Comparison of ENCODE assay signal across 12 mouse cellular contexts in genomic region chr3:95734092-95734702, GRCm38 (mm10). TPM values are rescaled to one million over a fixed set of nuclear protein-coding genes. Genes with fewer than 3 reads are reported as not detected.
DNase-seq lines count a peak whose midpoint lies in the region; ATAC-seq and TF ChIP-seq lines count a peak whose summit lies in the region.
"Had no signal": no experiment of that assay in that cellular context is flagged by ENCODE, and none has a peak within 500 bp of the region (broad histone marks: within the 10 kb centered on the region; RNA-seq: fewer than 3 reads in every experiment).

No protein-coding gene starts in this region.

- no peak overlapping the region for H3K9ac ChIP-seq in liver, adult 2 months (ENCODE audit: low read depth, low read length)
- H3K9ac ChIP-seq in kidney, embryonic 16.5 days (replicated peaks; ENCODE audit: low read length), result no peak overlapping the region

- H3K4me3 ChIP-seq in G1E (ENCODE audit: low read depth, low read length), result peak overlapping the region; percentile 58; the same call in 1 of the 2 replicates
- no peak overlapping the region for H3K4me3 ChIP-seq in liver, adult 2 months (ENCODE audit: insufficient read depth, low read depth, low read length)
- no peak overlapping the region for H3K4me3 ChIP-seq in left cerebral cortex, adult 2 months
- no peak overlapping the region for H3K4me3 ChIP-seq in kidney, embryonic 16.5 days (ENCODE audit: low read length)

- peak; percentile 76 to 91 for DNase-seq in adrenal gland, adult (ENCODE audit: inconsistent age in 2 of 2, low spot score in 1 of 2)
- DNase-seq in adrenal gland, postnatal 4 days (ENCODE audit: low spot score in 2 of 2), result no peak
- peak; percentile 83 for DNase-seq in G1E (ENCODE audit: low spot score)
- peak; percentile 79 for DNase-seq in c-Kit-positive CD71-positive TER-119-negative erythroid progenitor cells, embryonic 14.5 days (ENCODE audit: low read depth)
- DNase-seq in liver, adult 2 months (ENCODE audit: extremely low read depth, low read depth, low spot score), result no peak
- DNase-seq in left cerebral cortex, adult 2 months (ENCODE audit: extremely low spot score in 1 of 2, low spot score in 2 of 2), result no peak
- no peak for DNase-seq in right cerebral cortex, postnatal 36 days (ENCODE audit: low spot score in 2 of 2)
- DNase-seq: layer of hippocampus, postnatal 36 days; lung, postnatal 36 days; right cerebral cortex, postnatal 25 days had no signal

- no peak overlapping the region for H3K4me2 ChIP-seq in kidney, embryonic 16.5 days (replicated peaks; ENCODE audit: low read depth, low read length)

- TF ChIP-seq POLR2A in liver, adult 2 months (IDR thresholded peaks at IDR 0.05; ENCODE audit: extremely low read depth, insufficient read depth, low read length), result no peak

- peak; percentile 46; the same call in 1 of the 2 replicates for ATAC-seq in G1E (ENCODE audit: extremely low read depth, insufficient number of reproducible peaks, low FRiP score, poor library complexity, severe bottlenecking)
- ATAC-seq in kidney, embryonic 16.5 days (ENCODE audit: low FRiP score, low TSS enrichment), result no peak
- ATAC-seq: hindbrain, postnatal 0 days had no signal

- peaks cover 52% of the 10 kb centered on the region for H3K36me3 ChIP-seq in G1E (replicated peaks)
- no peaks in the 10 kb centered on the region for H3K36me3 ChIP-seq in liver, adult 2 months (ENCODE audit: control insufficient read depth, insufficient read depth, low read length)
- H3K36me3 ChIP-seq in kidney, embryonic 16.5 days (ENCODE audit: insufficient read depth, low read length), result peaks cover 7% of the 10 kb centered on the region; the same call in 1 of the 2 replicates

- WGBS in liver, adult 2 months, result 84% methylated on average over 13 of the region's 13 CpGs
- 84% methylated on average over 13 of the region's 13 CpGs for WGBS in kidney, embryonic 16.5 days

- no peaks in the 10 kb centered on the region for H3K27me3 ChIP-seq in G1E (ENCODE audit: insufficient read depth, low read length)
- no peaks in the 10 kb centered on the region for H3K27me3 ChIP-seq in liver, adult 2 months (ENCODE audit: control insufficient read depth, insufficient read depth, low read length)
- H3K27me3 ChIP-seq in kidney, embryonic 16.5 days (ENCODE audit: insufficient read depth, low read length), result no peaks in the 10 kb centered on the region

- H3K79me2 ChIP-seq in liver, adult 2 months (ENCODE audit: control insufficient read depth, insufficient read depth, low read length), result no peaks in the 10 kb centered on the region

- TF ChIP-seq CTCF in G1E (IDR thresholded peaks at IDR 0.05; ENCODE audit: low read depth, low read length), result no peak
- TF ChIP-seq CTCF in liver, adult 2 months (IDR thresholded peaks at IDR 0.05; ENCODE audit: low read depth, low read length), result no peak
- no peak for TF ChIP-seq CTCF in left cerebral cortex, adult 2 months (IDR thresholded peaks at IDR 0.05)

- H3K9me3 ChIP-seq in G1E (replicated peaks), result no peaks in the 10 kb centered on the region
- no peaks in the 10 kb centered on the region for H3K9me3 ChIP-seq in kidney, embryonic 16.5 days (ENCODE audit: low read length)

- peaks cover 82% of the 10 kb centered on the region for H3K4me1 ChIP-seq in G1E (ENCODE audit: insufficient read depth, low read depth, low read length)
- peaks cover 6% of the 10 kb centered on the region; the same call in 1 of the 2 replicates for H3K4me1 ChIP-seq in liver, adult 2 months (ENCODE audit: control insufficient read depth, insufficient read depth, low read length)
- peaks cover 22% of the 10 kb centered on the region for H3K4me1 ChIP-seq in kidney, embryonic 16.5 days (ENCODE audit: insufficient read depth, low read length)

- H3K27ac ChIP-seq in liver, adult 2 months (replicated peaks; ENCODE audit: insufficient read depth, low read depth, low read length), result peak overlapping the region; percentile 24
- no peak overlapping the region for H3K27ac ChIP-seq in left cerebral cortex, adult 2 months
- H3K27ac ChIP-seq in kidney, embryonic 16.5 days (ENCODE audit: low read length), result no peak overlapping the region
- H3K27ac ChIP-seq: hindbrain, postnatal 0 days had no signal

- intact Hi-C loops in left cerebral cortex, adult 2 months (cut with DNase I), result no loop called here

RNA-seq across cellular contexts. Expression of gene Ecm1, which starts 5.2 kb away (rescaled TPM):
- 100 to 1,000 TPM; 205 to 241 TPM for total RNA-seq in adrenal gland, postnatal 4 days (2021)
- 3.6 and 7.4 TPM in 2 replicates for total RNA-seq in G1E (2014; fragmentation: Nextera tagmentation)
- total RNA-seq in G1E (2017), result 2.4 and 4.0 TPM in 2 replicates
- 19.5 and 20.5 TPM in 2 replicates for polyA plus RNA-seq in G1E (2012)
- 48.1 and 87.7 TPM in 2 replicates for total RNA-seq in liver, adult 2 months (2014; rRNA removed)
- polyA plus RNA-seq in liver, adult 2 months (2012; rRNA removed), result 354 and 374 TPM in 2 replicates
- 10 to 100 TPM in 1 of 2 experiments, 1 to 10 TPM in 1; 9.2 to 11.3 TPM for total RNA-seq in left cerebral cortex, adult 2 months (2021)
- 174 and 208 TPM in 2 replicates for polyA plus RNA-seq in kidney, embryonic 16.5 days (2015; fragmentation: Nextera tagmentation; extraction: Ambion mirVana)

RNA-seq across cellular contexts. Expression of gene Tars2, which starts 25.8 kb away (rescaled TPM):
- total RNA-seq in adrenal gland, postnatal 4 days (2021), result 10 to 100 TPM; 48.2 to 51.7 TPM
- total RNA-seq in G1E (2014; fragmentation: Nextera tagmentation) (47.2 and 69.0 TPM in 2 replicates), G1E (2017) (52.3 and 56.6 TPM in 2 replicates)
- 38.3 and 69.7 TPM in 2 replicates for polyA plus RNA-seq in G1E (2012)
- total RNA-seq in liver, adult 2 months (2014; rRNA removed), result 18.9 and 22.2 TPM in 2 replicates
- polyA plus RNA-seq in liver, adult 2 months (2012; rRNA removed), result 24.6 and 26.5 TPM in 2 replicates
- total RNA-seq in left cerebral cortex, adult 2 months (2021), result 10 to 100 TPM; 43.5 to 43.8 TPM
- polyA plus RNA-seq in kidney, embryonic 16.5 days (2015; fragmentation: Nextera tagmentation; extraction: Ambion mirVana), result 53.2 and 55.9 TPM in 2 replicates

RNA-seq across cellular contexts. Expression of gene Adamtsl4, which starts 46.5 kb away (rescaled TPM):
- 1 to 10 TPM; 7.5 to 8.1 TPM for total RNA-seq in adrenal gland, postnatal 4 days (2021)
- total RNA-seq in G1E (2014; fragmentation: Nextera tagmentation) (not detected in 2 replicates), G1E (2017) (0.06 and 0.11 TPM in 2 replicates)
- polyA plus RNA-seq in G1E (2012), result 0.01 TPM in 1 of 2 replicates, not detected in the other
- total RNA-seq in liver, adult 2 months (2014; rRNA removed), result 0.55 and 1.6 TPM in 2 replicates
- polyA plus RNA-seq in liver, adult 2 months (2012; rRNA removed), result 2.5 and 4.7 TPM in 2 replicates
- total RNA-seq in left cerebral cortex, adult 2 months (2021), result 1 to 10 TPM; 6.8 to 7.7 TPM
- polyA plus RNA-seq in kidney, embryonic 16.5 days (2015; fragmentation: Nextera tagmentation; extraction: Ambion mirVana), result 3.8 and 3.9 TPM in 2 replicates

Comparison
In these comparisons a context has a peak if more than half of its experiments do, and no peak if none do; other contexts are left out.
1. DNase-seq: peak in adrenal gland, adult (2 of 2), G1E (single experiment) and c-Kit-positive CD71-positive TER-119-negative erythroid progenitor cells, embryonic 14.5 days (single experiment); none in adrenal gland, postnatal 4 days (0 of 2), liver, adult 2 months (single experiment), left cerebral cortex, adult 2 months (0 of 2) and right cerebral cortex, postnatal 36 days (0 of 2).